Mouse (Mus musculus) effector memory CD4-positive, alpha-beta T cell, adult 5 months (primary cell): ENCODE data around the gene Heatr4. TPM values are rescaled to one million over a fixed set of nuclear protein-coding genes. Genes with fewer than 3 reads are reported as not detected.

Experiments
- polyA plus RNA-seq: library from polyadenylated mRNA; unstranded; fragments of 100-300 nt; shearing (Covaris generic); gene quantifications from one replicate; pipeline ENCODE4 v1.2.1, GENCODE M21; 2017

The Heatr4 gene
- polyA plus RNA-seq, result not detected

DNA sequence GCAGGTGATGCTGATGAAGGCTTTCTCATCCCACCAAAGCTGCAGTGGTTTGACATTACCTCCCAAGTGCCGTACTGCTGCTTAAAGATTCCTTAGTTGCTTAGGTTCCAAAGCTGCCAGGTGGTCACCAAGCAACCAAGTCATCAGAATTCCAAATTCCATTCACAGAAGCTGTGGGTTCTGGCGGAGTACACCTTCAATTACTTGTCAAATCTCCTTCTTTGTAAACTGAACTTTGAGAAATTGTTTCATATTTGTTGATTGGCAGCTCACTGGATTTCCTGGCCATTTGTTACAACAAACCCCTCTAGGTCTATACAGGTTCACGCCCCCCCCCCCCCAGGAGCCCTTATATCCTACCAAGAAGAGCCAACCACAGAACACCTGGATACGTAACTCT is at the start of gene Heatr4:
Heatr4 (minus strand) TSS at position 101 of the 400 bp plus-strand sequence.

DNA sequence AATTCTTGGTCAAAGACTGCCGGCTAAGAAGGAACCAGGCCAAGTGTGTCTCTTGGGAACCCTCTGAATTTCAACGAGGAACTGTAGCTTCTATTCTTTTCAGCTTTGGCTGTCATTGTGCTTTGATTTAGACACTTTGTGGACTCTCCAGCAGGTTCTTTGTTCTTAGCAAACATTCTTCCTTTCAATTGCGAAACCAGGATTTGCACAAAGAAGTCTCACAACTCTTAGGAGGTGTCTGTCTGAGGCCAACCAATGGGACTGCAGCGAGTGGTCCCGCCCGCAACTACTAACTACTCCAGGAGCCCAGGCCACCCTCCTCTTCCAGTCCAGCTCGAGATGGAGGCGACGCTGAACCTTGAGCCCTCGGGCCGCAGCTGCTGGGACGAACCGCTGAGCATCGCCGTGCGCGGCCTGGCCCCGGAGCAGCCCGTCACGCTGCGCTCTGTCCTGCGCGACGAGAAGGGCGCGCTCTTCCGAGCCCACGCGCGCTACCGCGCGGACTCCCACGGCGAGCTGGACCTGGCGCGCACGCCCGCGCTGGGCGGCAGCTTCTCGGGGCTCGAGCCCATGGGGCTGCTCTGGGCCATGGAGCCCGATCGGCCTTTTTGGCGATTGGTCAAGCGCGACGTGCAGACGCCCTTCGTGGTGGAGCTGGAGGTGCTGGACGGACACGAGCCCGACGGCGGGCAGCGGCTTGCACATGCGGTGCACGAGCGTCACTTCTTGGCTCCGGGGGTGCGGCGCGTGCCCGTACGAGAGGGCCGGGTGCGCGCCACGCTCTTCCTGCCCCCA is 24.7 kb upstream of the Heatr4 start, which contains the start of gene Acot1:
Acot1 (plus strand) TSS at position 320 of the 795 bp plus-strand sequence.

DNA sequence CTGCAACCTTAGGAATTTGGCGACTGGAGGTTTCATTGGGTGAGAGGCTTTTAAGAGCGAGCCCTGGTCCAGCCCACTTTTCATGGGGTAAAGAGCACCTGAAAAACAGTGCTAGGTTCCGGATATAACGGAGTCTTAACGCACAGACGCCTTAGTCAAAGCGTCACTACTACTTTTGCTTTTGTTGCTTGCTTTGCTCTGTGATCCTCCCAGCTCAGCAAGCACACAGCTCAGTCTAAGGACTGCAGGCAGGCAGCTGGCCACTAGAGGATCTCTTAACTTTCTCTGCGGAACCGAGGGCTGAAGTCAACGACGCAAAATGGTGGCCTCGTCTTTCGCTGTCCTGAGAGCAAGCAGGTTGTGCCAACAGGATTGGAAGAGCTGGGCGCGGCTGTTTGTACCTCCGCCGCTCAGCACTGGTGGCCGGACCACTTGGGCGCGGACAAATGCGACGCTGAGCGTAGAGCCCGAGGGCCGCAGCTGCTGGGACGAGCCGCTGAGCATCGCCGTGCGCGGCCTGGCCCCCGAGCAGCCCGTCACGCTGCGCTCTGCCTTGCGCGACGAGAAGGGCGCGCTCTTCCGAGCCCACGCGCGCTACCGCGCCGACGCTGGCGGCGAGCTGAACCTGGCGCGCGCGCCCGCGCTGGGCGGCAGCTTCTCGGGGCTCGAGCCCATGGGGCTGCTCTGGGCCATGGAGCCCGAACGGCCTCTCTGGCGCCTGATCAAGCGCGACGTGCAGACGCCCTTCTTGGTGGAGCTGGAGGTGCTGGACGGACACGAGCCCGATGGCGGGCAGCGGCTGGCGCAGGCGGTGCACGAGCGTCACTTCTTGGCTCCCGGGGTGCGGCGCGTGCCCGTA is 3.2 kb upstream of the Heatr4 start, which contains the start of gene Acot2:
Acot2 (plus strand) TSS at position 279 of the 859 bp plus-strand sequence.

DNA sequence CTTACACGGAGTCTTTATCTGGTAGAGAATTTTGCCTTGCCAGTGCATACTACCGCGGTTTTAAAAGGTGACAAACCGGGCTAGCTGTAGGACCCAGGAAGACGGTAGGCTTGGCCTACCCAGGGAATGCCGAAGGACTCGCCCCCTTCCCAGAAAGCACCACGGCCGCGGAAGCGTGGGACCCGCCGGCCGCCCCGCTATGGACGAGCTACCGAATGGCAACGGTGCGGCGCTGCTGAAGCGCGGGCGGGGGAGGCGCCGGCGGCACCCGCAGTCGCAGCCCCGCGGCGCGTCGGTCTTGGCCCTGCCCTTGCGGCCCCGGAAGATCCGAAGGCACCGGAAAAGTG is 34.2 kb downstream of the Heatr4 start, which contains the start of gene Riox1:
Riox1 (plus strand) TSS at position 116 of the 347 bp plus-strand sequence.

DNA sequence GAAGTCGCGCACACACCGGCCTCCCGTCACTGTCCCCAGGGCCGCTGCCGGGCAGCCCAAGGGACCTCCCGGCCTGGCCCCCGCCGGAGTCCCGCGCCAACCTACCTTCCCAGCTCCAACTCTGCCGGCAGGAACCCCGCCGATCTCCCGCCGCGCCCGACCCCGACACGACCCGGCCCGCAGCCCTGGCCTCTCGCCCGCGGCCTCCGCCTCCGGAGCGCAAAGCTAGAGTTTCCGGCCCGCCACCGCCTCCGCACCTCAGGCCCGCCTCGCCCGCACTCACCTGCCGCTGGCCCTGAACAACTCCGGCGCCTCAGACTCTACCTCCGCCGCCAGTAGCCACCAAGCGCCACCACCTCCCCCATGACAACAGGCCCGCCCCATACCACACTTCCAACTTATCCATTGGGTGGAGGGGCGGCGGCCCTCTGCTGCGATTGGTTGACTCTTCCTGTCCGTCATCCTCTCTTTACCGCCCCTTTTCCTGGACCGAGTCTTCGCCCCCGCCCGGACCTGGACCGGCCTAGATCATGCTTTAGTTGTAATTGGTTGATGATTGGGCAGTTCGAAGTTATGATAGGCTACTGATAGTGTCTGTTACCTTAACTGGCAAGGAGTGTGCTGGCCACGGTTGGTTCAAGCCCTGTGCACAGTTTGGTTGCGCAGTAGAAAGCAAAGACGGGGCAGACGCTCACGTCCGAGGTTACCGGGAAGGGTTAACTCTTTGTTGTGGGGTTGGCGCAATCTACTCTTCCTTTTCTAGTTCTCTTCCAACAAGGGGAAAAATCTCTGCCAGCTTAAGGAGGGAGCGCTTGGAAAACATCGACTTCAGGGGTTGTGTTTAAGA is 62.9 kb downstream of the Heatr4 start, which contains the start of gene Numb:
Numb (minus strand) TSS at position 400 of the 847 bp plus-strand sequence.

Other genes with a start within 250 kb of the Heatr4 start
- gene Papln, start 221.2 kb downstream of the Heatr4 start, polyA plus RNA-seq, result not detected
- gene Numb, start 62.9 kb downstream of the Heatr4 start, polyA plus RNA-seq, result 45.8 TPM
- 24.7 TPM for gene Riox1, start 34.2 kb downstream of the Heatr4 start, polyA plus RNA-seq
- gene Acot2, start 3.0 kb upstream of the Heatr4 start, polyA plus RNA-seq, result 14.7 TPM
- gene Acot1, start 24.6 kb upstream of the Heatr4 start, polyA plus RNA-seq, result not detected
- gene Acot4, start 53.5 kb upstream of the Heatr4 start, polyA plus RNA-seq, result 0.16 TPM
- gene Gm49366, start 54.1 kb upstream of the Heatr4 start, polyA plus RNA-seq, result not detected
- gene Acot3, start 67.3 kb upstream of the Heatr4 start, polyA plus RNA-seq, result 0.12 TPM
- gene Acot5, start 84.5 kb upstream of the Heatr4 start, polyA plus RNA-seq, result not detected
- 2.3 TPM for gene Acot6, start 115.8 kb upstream of the Heatr4 start, polyA plus RNA-seq
- gene Dnal1, start 129.5 kb upstream of the Heatr4 start, polyA plus RNA-seq, result 0.80 TPM
- 0.16 TPM for gene Pnma1, start 163.6 kb upstream of the Heatr4 start, polyA plus RNA-seq
- 189 TPM for gene Elmsan1, start 234.0 kb upstream of the Heatr4 start, polyA plus RNA-seq